In the genomic region with DNA sequence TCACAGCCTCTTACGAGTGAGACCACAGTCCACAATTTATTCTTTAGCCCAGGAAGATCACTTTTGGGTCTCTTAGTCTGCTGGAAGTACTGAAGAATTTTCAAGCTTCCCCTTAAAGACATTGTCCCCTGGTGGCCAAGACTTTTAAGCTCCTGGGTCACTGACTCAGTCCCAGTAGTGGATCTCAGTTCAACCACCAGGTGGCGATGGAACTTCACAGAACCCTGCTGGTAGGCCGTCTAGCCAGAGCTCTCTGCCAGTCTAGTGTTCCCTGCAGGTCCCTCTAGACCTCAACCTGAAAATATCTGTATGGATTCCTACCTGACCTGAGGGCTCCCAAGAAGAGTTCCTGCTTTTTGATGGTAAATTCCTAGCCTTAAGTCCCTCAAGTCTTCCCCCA, we compare ENCODE assay signal across 9 mouse cellular contexts. TPM values are rescaled to one million over a fixed set of nuclear protein-coding genes. Genes with fewer than 3 reads are reported as not detected.
DNase-seq lines count a peak whose midpoint lies in the region; ATAC-seq and TF ChIP-seq lines count a peak whose summit lies in the region.
"Had no signal": no experiment of that assay in that cellular context is flagged by ENCODE, and none has a peak within 500 bp of the region (broad histone marks: within the 10 kb centered on the region; RNA-seq: fewer than 3 reads in every experiment).

No protein-coding gene starts in this region.

- no peaks in the 10 kb centered on the region for H3K27me3 ChIP-seq in intestine, embryonic 16.5 days (replicated peaks; ENCODE audit: control insufficient read depth, insufficient read depth, low read length)
- peaks cover 34% of the 10 kb centered on the region for H3K27me3 ChIP-seq in midbrain, embryonic 10.5 days (ENCODE audit: low read depth, poor library complexity, severe bottlenecking)
- H3K27me3 ChIP-seq in small intestine, adult 2 months (ENCODE audit: control insufficient read depth, insufficient read depth, low read length), result no peaks in the 10 kb centered on the region
- H3K27me3 ChIP-seq: stomach, embryonic 15.5 days had no signal

- 10% methylated on average over 3 of the region's 3 CpGs for WGBS in intestine, embryonic 16.5 days
- WGBS in midbrain, embryonic 10.5 days, result 9% methylated on average over 3 of the region's 3 CpGs
- 11% methylated on average over 3 of the region's 3 CpGs for WGBS in small intestine, adult 2 months

- no peak overlapping the region for H3K27ac ChIP-seq in cortical plate, adult 2 months (ENCODE audit: insufficient read depth, low read length)
- H3K27ac ChIP-seq in intestine, embryonic 16.5 days (ENCODE audit: low read length), result no peak overlapping the region
- H3K27ac ChIP-seq in midbrain, embryonic 10.5 days (replicated peaks), result 0 out of 2 replicates have a peak overlapping the region, but pooled peaks have one; percentile 33
- no peak overlapping the region for H3K27ac ChIP-seq in small intestine, adult 2 months (ENCODE audit: insufficient read depth, low read depth, low read length)
- H3K27ac ChIP-seq: stomach, embryonic 15.5 days had no signal

- peak; percentile 82 for ATAC-seq in intestine, embryonic 16.5 days
- no peak for ATAC-seq in activated CD4-positive, CD25-positive, alpha-beta regulatory T cell, adult 4 months

- no peak overlapping the region for H3K4me3 ChIP-seq in cortical plate, adult 2 months (ENCODE audit: insufficient read depth, low read length)
- no peak overlapping the region for H3K4me3 ChIP-seq in intestine, embryonic 16.5 days (ENCODE audit: low read length)
- H3K4me3 ChIP-seq in midbrain, embryonic 10.5 days, result no peak overlapping the region
- no peak overlapping the region for H3K4me3 ChIP-seq in small intestine, adult 2 months (ENCODE audit: low read depth, low read length)
- H3K4me3 ChIP-seq: stomach, embryonic 15.5 days had no signal

- no peaks in the 10 kb centered on the region for H3K4me1 ChIP-seq in cortical plate, adult 2 months (ENCODE audit: control insufficient read depth, insufficient read depth, low read length)
- no peaks in the 10 kb centered on the region for H3K4me1 ChIP-seq in intestine, embryonic 16.5 days (ENCODE audit: control insufficient read depth, insufficient read depth, low read length)
- peaks cover 40% of the 10 kb centered on the region for H3K4me1 ChIP-seq in midbrain, embryonic 10.5 days
- H3K4me1 ChIP-seq in small intestine, adult 2 months (ENCODE audit: control insufficient read depth, insufficient read depth, insufficient read length, low read length), result no peaks in the 10 kb centered on the region
- H3K4me1 ChIP-seq: stomach, embryonic 15.5 days had no signal

- H3K9me3 ChIP-seq in intestine, embryonic 16.5 days (ENCODE audit: control insufficient read depth, low read length), result no peaks in the 10 kb centered on the region
- H3K9me3 ChIP-seq in midbrain, embryonic 10.5 days (replicated peaks), result no peaks in the 10 kb centered on the region
- H3K9me3 ChIP-seq: stomach, embryonic 15.5 days had no signal

- TF ChIP-seq CTCF in cortical plate, adult 2 months (IDR thresholded peaks at IDR 0.05; ENCODE audit: extremely low read depth, insufficient read depth, low read length), result peak; percentile 96
- peak; percentile 89; the same call in 1 of the 2 replicates for TF ChIP-seq CTCF in small intestine, adult 2 months (IDR thresholded peaks at IDR 0.05; ENCODE audit: extremely low read depth, insufficient read length, insufficient replicate concordance, low read depth, low read length)

- no peak for TF ChIP-seq POLR2A in cortical plate, adult 2 months (IDR thresholded peaks at IDR 0.05; ENCODE audit: extremely low read depth, insufficient read depth, low read length)
- no peak for TF ChIP-seq POLR2A in small intestine, adult 2 months (IDR thresholded peaks at IDR 0.05; ENCODE audit: low read depth, low read length)

- H3K9ac ChIP-seq in intestine, embryonic 16.5 days (ENCODE audit: low read depth, low read length), result no peak overlapping the region
- H3K9ac ChIP-seq: stomach, embryonic 15.5 days had no signal

- intact Hi-C loops in left cerebral cortex, postnatal 14 days (cut with DNase I), result loop anchor here (1.0 to 2.0 kb wide), 2 partner anchors 79 to 285 kb away; no protein-coding TSS in a partner anchor

- no peak overlapping the region for H3K4me2 ChIP-seq in intestine, embryonic 16.5 days (ENCODE audit: low read depth, low read length)
- H3K4me2 ChIP-seq: stomach, embryonic 15.5 days had no signal

- no peaks in the 10 kb centered on the region for H3K36me3 ChIP-seq in intestine, embryonic 16.5 days (ENCODE audit: control insufficient read depth, insufficient read depth, low read length)
- peaks cover 52% of the 10 kb centered on the region for H3K36me3 ChIP-seq in midbrain, embryonic 10.5 days
- H3K36me3 ChIP-seq in small intestine, adult 2 months (ENCODE audit: control insufficient read depth, insufficient read depth, low read length), result no peaks in the 10 kb centered on the region
- H3K36me3 ChIP-seq: stomach, embryonic 15.5 days had no signal

- peak; percentile 79 to 86 for DNase-seq in adrenal gland, adult 18-20 months (ENCODE audit: low spot score in 2 of 2)
- DNase-seq in gastrocnemius, postnatal 25 days, result peak; percentile 59
- DNase-seq in left cerebral cortex, postnatal 14 days (ENCODE audit: low spot score in 2 of 2), result peak; percentile 92 to 93
- DNase-seq in midbrain, embryonic 10.5 days (ENCODE audit: low spot score), result peak; percentile 87

RNA-seq across cellular contexts. Expression of gene Lmo1, which starts 35.6 kb away (rescaled TPM):
- 1 to 10 TPM; 2.8 to 7.6 TPM for total RNA-seq in adrenal gland, adult 18-20 months (2021)
- 24.0 and 30.5 TPM in 2 replicates for polyA plus RNA-seq in cortical plate, adult 2 months (2012; rRNA removed)
- total RNA-seq in gastrocnemius, postnatal 25 days (2021), result 1 to 10 TPM; 2.4 to 3.0 TPM
- 1.7 and 2.6 TPM in 2 replicates for polyA plus RNA-seq in intestine, embryonic 16.5 days (2015; fragmentation: Nextera tagmentation; extraction: Ambion mirVana)
- total RNA-seq in left cerebral cortex, postnatal 14 days (2021), result 10 to 100 TPM; 14.6 to 17.5 TPM
- polyA plus RNA-seq in midbrain, embryonic 10.5 days (2016; fragmentation: Nextera tagmentation; extraction: Ambion mirVana), result 34.8 and 57.9 TPM in 2 replicates
- polyA plus RNA-seq in small intestine, adult 2 months (2012; rRNA removed), result 0.44 and 1.8 TPM in 2 replicates
- polyA plus RNA-seq in activated CD4-positive, CD25-positive, alpha-beta regulatory T cell, adult 4 months (2017; shearing (Covaris generic)), result not detected

RNA-seq across cellular contexts. Expression of gene Ric3, which starts 56.3 kb away (rescaled TPM):
- total RNA-seq in adrenal gland, adult 18-20 months (2021), result 10 to 100 TPM; 52.7 to 56.1 TPM
- polyA plus RNA-seq in cortical plate, adult 2 months (2012; rRNA removed), result 42.7 and 42.8 TPM in 2 replicates
- 1 to 10 TPM; 1.6 to 1.7 TPM for total RNA-seq in gastrocnemius, postnatal 25 days (2021)
- polyA plus RNA-seq in intestine, embryonic 16.5 days (2015; fragmentation: Nextera tagmentation; extraction: Ambion mirVana), result 1.5 and 1.7 TPM in 2 replicates
- total RNA-seq in left cerebral cortex, postnatal 14 days (2021), result 10 to 100 TPM; 49.3 to 53.5 TPM
- polyA plus RNA-seq in midbrain, embryonic 10.5 days (2016; fragmentation: Nextera tagmentation; extraction: Ambion mirVana), result 19.8 and 23.4 TPM in 2 replicates
- 0.41 and 0.67 TPM in 2 replicates for polyA plus RNA-seq in small intestine, adult 2 months (2012; rRNA removed)
- under 1 TPM; 0.15 to 0.20 TPM for polyA plus RNA-seq in activated CD4-positive, CD25-positive, alpha-beta regulatory T cell, adult 4 months (2017; shearing (Covaris generic))
